Mouse (Mus musculus): ENCODE measurements around the gene Iah1. TPM values are rescaled to one million over a fixed set of nuclear protein-coding genes. Genes with fewer than 3 reads are reported as not detected.

Gene Iah1
- polyA plus RNA-seq, 1 experiment from 2014 or later = 40.2 TPM

- no peak overlapping the region for H3K27ac ChIP-seq (ENCODE audit: low read length)
- no peak for ATAC-seq
- H3K4me1 ChIP-seq (replicated peaks; ENCODE audit: control insufficient read depth, insufficient read depth, low read length) = no peaks in the 10 kb centered on the region
- 78% methylated on average over 7 of the region's 7 CpGs for WGBS
- no peak overlapping the region for H3K4me2 ChIP-seq (ENCODE audit: low read length)
- H3K4me3 ChIP-seq (replicated peaks; ENCODE audit: low read length) = no peak overlapping the region
- peaks cover 6% of the 10 kb centered on the region for H3K36me3 ChIP-seq (ENCODE audit: control insufficient read depth, insufficient read depth)
- peaks cover 3% of the 10 kb centered on the region; the same call in 1 of the 2 replicates for H3K9me3 ChIP-seq (ENCODE audit: control insufficient read depth, low read length)
- H3K9ac ChIP-seq (replicated peaks; ENCODE audit: low read depth, low read length) = no peak overlapping the region
- H3K27me3 ChIP-seq (replicated peaks; ENCODE audit: control insufficient read depth, insufficient read depth, low read length) = no peaks in the 10 kb centered on the region
Observed at GRCm38 (mm10) chr12:21346972-21347371, 30.8 kb downstream of the Iah1 start.

DNA sequence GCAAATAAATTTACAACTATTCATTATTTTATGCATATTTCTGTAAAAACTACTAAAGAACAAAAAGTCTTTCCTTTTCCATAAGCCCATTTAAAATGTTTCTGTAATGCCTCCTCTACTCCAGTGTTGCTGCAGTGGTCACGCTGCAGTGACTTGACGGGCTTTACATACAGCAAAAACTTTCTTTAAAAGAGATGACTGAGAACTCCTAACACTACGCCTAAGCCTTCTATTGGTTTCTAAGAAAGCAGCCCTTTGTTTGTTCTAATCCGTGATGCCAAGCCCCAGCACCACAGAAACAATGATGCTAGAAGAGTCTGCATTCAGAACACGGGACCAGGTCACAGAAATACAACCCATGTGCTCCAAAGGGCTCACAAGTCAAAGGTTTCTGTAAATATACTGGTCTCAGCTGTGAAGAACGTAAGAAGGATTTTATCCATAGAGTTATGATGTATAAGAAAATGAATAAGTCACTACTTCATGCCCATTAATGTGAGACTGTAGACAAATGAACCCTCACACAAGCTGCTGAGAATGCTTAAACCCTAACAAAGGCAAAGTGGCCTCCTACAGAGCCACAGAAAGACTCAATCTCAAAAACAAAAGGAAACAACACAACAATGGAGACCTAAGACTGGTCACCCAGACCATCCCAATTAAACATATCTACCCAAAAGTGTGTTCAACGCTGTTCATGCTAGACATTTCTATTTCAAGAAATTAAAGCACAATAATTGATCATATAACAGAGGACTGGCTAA lies 34.1 kb downstream of the Iah1 start:
- Histone ChIP-seq H3K9me3 (ENCODE audit: control insufficient read depth, low read length) (peaks cover 3% of the 10 kb centered on the region; the same call in 1 of the 2 replicates), H3K36me3 (ENCODE audit: control insufficient read depth, insufficient read depth) (peaks cover 10% of the 10 kb centered on the region), H3K4me2 (ENCODE audit: low read length) (no peak overlapping the region), H3K4me3 (replicated peaks; ENCODE audit: low read length) (no peak overlapping the region), H3K9ac (replicated peaks; ENCODE audit: low read depth, low read length) (no peak overlapping the region), H3K27ac (ENCODE audit: low read length) (no peak overlapping the region), H3K27me3 (replicated peaks; ENCODE audit: control insufficient read depth, insufficient read depth, low read length) (no peaks in the 10 kb centered on the region), H3K4me1 (replicated peaks; ENCODE audit: control insufficient read depth, insufficient read depth, low read length) (no peaks in the 10 kb centered on the region)
- ATAC-seq = no peak
- WGBS = 8% methylated on average over 7 of the region's 7 CpGs

DNA sequence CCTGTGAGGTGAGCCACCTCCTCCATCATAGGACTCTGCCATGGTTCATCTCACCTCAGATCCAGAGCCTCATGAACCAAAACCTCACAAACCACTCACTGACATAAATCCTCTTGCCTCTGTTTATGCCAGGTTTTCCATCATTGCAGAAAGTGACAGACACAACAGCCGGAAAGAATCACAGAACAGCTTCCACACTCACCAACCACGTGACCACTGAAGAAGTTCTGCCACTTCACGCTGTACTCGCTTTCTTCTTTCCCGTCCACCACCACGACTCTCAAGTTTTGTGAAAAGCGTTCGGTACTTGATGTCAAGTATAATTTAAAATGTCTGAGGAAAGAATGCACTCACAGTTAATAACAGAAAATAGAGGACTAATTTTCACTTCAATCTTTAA lies 37.5 kb downstream of the Iah1 start:
- H3K9me3 ChIP-seq (ENCODE audit: control insufficient read depth, low read length) = peaks cover 3% of the 10 kb centered on the region; the same call in 1 of the 2 replicates
- ATAC-seq = no peak
- 90% methylated on average over 8 of the region's 8 CpGs for WGBS
- no peaks in the 10 kb centered on the region for H3K4me1 ChIP-seq (replicated peaks; ENCODE audit: control insufficient read depth, insufficient read depth, low read length)
- H3K36me3 ChIP-seq (ENCODE audit: control insufficient read depth, insufficient read depth) = peaks cover 8% of the 10 kb centered on the region
- no peaks in the 10 kb centered on the region for H3K27me3 ChIP-seq (replicated peaks; ENCODE audit: control insufficient read depth, insufficient read depth, low read length)
- no peak overlapping the region for H3K9ac ChIP-seq (replicated peaks; ENCODE audit: low read depth, low read length)
- H3K4me2 ChIP-seq (ENCODE audit: low read length) = no peak overlapping the region
- no peak overlapping the region for H3K4me3 ChIP-seq (replicated peaks; ENCODE audit: low read length)
- no peak overlapping the region for H3K27ac ChIP-seq (ENCODE audit: low read length)

DNA sequence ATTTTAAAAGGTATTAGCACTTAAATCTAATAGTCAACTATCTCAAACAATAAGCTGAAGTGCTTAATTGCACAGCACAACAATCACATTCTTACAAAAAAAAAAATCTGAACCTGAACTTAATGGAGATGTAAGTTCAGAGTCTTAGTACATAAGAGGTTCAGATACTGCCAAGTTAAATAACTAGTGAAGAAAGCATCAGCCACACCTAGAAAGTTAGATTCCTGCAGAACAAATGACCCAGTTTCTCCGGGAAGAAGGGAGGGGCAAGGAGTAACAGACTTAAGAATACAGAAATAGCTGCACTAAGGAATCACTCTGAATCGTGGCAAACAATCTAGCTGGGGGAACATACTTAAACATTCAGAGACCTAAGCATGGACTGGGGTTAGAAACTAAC lies 46.5 kb downstream of the Iah1 start:
- no peaks in the 10 kb centered on the region for H3K9me3 ChIP-seq (ENCODE audit: control insufficient read depth, low read length)
- ATAC-seq = no peak
- H3K9ac ChIP-seq (replicated peaks; ENCODE audit: low read depth, low read length) = no peak overlapping the region
- H3K4me1 ChIP-seq (replicated peaks; ENCODE audit: control insufficient read depth, insufficient read depth, low read length) = no peaks in the 10 kb centered on the region
- H3K4me2 ChIP-seq (ENCODE audit: low read length) = no peak overlapping the region
- H3K4me3 ChIP-seq (replicated peaks; ENCODE audit: low read length) = no peak overlapping the region
- H3K27me3 ChIP-seq (replicated peaks; ENCODE audit: control insufficient read depth, insufficient read depth, low read length) = no peaks in the 10 kb centered on the region
- H3K27ac ChIP-seq (ENCODE audit: low read length) = no peak overlapping the region
- WGBS = 85% methylated on average over 2 of the region's 2 CpGs
- H3K36me3 ChIP-seq (ENCODE audit: control insufficient read depth, insufficient read depth) = no peaks in the 10 kb centered on the region

- 95% methylated on average over 3 of the region's 3 CpGs for WGBS
Observed at GRCm38 (mm10) chr12:21363195-21363594, 47.0 kb downstream of the Iah1 start.

DNA sequence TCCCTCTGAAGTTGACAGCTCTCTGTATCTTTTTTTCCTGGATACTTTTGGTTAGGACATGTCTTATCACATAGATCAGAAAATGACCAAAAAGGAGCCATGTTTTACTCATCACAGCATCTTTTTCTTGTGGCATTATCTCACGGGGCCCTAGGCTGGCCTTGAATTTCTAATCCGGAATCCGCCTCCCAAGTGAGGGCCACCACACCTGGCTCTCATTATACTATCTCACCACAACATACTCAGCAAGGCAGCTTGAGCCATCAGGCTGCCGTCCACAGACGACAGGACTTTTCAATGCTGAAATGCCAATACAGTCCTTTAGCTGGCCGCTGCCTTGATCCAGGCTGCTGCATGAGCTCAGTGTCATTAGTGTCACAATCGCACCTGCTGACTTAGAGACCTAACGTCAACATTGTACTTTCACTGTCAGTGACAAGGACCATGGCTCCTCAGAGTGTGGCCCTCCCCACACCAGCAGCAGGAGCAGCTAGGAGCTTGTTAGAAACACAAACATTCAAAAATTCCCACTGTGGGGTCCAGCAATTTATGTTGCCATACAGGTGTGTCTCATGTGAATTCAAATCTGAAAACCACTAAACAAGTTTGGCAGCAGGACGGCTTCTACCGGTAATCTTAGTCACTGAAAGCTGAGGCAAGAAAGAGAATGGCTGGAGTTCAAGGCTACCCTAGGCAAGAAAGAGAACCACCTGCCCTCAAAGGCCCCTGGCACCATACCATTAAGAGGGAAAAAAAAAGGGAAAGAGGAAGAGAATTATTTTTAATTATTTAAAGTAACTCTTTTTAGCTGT lies 48.6 kb downstream of the Iah1 start:
- H3K9me3 ChIP-seq (ENCODE audit: control insufficient read depth, low read length) = no peaks in the 10 kb centered on the region
- no peaks in the 10 kb centered on the region for H3K4me1 ChIP-seq (replicated peaks; ENCODE audit: control insufficient read depth, insufficient read depth, low read length)
- no peak overlapping the region for H3K9ac ChIP-seq (replicated peaks; ENCODE audit: low read depth, low read length)
- H3K4me2 ChIP-seq (ENCODE audit: low read length) = no peak overlapping the region
- ATAC-seq = no peak
- H3K27ac ChIP-seq (ENCODE audit: low read length) = no peak overlapping the region
- WGBS = 88% methylated on average over 10 of the region's 10 CpGs
- H3K27me3 ChIP-seq (replicated peaks; ENCODE audit: control insufficient read depth, insufficient read depth, low read length) = no peaks in the 10 kb centered on the region
- no peaks in the 10 kb centered on the region for H3K36me3 ChIP-seq (ENCODE audit: control insufficient read depth, insufficient read depth)
- no peak overlapping the region for H3K4me3 ChIP-seq (replicated peaks; ENCODE audit: low read length)

More at GRCm38 (mm10) chr12:21363195-21363594, 47.0 kb downstream of the Iah1 start:
- Histone ChIP-seq H3K9ac (replicated peaks; ENCODE audit: low read depth, low read length) (no peak overlapping the region), H3K27ac (ENCODE audit: low read length) (no peak overlapping the region), H3K4me1 (replicated peaks; ENCODE audit: control insufficient read depth, insufficient read depth, low read length) (no peaks in the 10 kb centered on the region), H3K4me3 (replicated peaks; ENCODE audit: low read length) (no peak overlapping the region), H3K9me3 (ENCODE audit: control insufficient read depth, low read length) (no peaks in the 10 kb centered on the region), H3K4me2 (ENCODE audit: low read length) (no peak overlapping the region), H3K27me3 (replicated peaks; ENCODE audit: control insufficient read depth, insufficient read depth, low read length) (no peaks in the 10 kb centered on the region), H3K36me3 (ENCODE audit: control insufficient read depth, insufficient read depth) (no peaks in the 10 kb centered on the region)
- no peak for ATAC-seq

GRCm38 (mm10) chr12:21368376-21369086 lies 52.3 kb downstream of the Iah1 start:
- H3K4me1 ChIP-seq (replicated peaks; ENCODE audit: control insufficient read depth, insufficient read depth, low read length) = peaks cover 5% of the 10 kb centered on the region
- no peaks in the 10 kb centered on the region for H3K9me3 ChIP-seq (ENCODE audit: control insufficient read depth, low read length)
- H3K9ac ChIP-seq (replicated peaks; ENCODE audit: low read depth, low read length) = no peak overlapping the region
- no peaks in the 10 kb centered on the region for H3K36me3 ChIP-seq (ENCODE audit: control insufficient read depth, insufficient read depth)
- WGBS = 94% methylated on average over 9 of the region's 9 CpGs
- no peak overlapping the region for H3K4me2 ChIP-seq (ENCODE audit: low read length)
- ATAC-seq = no peak
- no peaks in the 10 kb centered on the region for H3K27me3 ChIP-seq (replicated peaks; ENCODE audit: control insufficient read depth, insufficient read depth, low read length)
- no peak overlapping the region for H3K4me3 ChIP-seq (replicated peaks; ENCODE audit: low read length)
- H3K27ac ChIP-seq (ENCODE audit: low read length) = no peak overlapping the region

DNA sequence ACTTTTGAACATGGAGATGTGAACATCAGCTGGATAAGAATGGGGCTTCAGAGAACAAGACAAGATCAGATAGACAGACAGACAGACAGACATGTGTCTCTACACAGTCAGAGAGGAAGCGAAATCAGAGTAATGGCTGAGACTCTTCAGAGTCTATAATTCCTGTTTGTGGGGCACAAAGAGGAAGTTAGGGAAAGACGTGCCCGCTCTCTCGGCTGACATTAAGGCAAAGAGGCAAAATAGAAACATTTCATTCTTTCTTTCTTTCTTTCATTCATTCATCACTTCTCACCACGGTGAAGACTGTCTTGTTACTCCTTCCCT lies 52.9 kb downstream of the Iah1 start:
- WGBS = 95% methylated on average over 5 of the region's 5 CpGs
- H3K4me3 ChIP-seq (replicated peaks; ENCODE audit: low read length) = no peak overlapping the region
- no peak overlapping the region for H3K9ac ChIP-seq (replicated peaks; ENCODE audit: low read depth, low read length)

DNA sequence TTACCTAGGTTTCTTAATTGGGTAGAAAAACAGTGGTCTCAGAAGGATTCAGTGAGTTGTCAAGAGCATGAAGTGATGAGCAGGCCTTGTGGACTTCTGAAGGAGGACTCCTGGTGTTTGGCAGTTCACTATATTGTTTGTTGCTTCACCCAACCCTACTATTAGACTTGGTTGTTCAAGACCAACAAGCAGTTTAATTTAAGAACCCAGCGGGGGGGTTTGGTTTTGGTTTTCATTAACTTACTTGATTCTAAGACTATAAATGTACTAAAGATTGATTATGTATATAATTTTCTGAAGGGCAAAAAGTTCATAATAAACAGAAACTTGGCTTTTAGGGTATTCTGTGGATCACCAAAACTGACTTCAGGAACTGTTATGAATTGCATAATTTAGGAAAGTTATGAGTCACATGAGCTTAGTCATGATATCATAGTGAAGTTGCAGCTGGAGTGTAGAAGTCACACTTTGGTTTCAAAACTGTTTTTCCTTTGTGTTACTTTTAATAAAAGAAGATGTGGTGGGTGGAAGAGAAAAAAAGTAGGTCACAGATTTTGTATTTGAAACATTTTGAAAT lies 53.9 kb downstream of the Iah1 start:
- no peak overlapping the region for H3K4me2 ChIP-seq (ENCODE audit: low read length)
- no peaks in the 10 kb centered on the region for H3K9me3 ChIP-seq (ENCODE audit: control insufficient read depth, low read length)
- H3K27me3 ChIP-seq (replicated peaks; ENCODE audit: control insufficient read depth, insufficient read depth, low read length) = no peaks in the 10 kb centered on the region
- peaks cover 8% of the 10 kb centered on the region for H3K4me1 ChIP-seq (replicated peaks; ENCODE audit: control insufficient read depth, insufficient read depth, low read length)
- no peak for ATAC-seq
- H3K9ac ChIP-seq (replicated peaks; ENCODE audit: low read depth, low read length) = no peak overlapping the region
- WGBS = 97% methylated on average over 1 of the region's 1 CpGs
- no peak overlapping the region for H3K4me3 ChIP-seq (replicated peaks; ENCODE audit: low read length)
- no peak overlapping the region for H3K27ac ChIP-seq (ENCODE audit: low read length)
- no peaks in the 10 kb centered on the region for H3K36me3 ChIP-seq (ENCODE audit: control insufficient read depth, insufficient read depth)

More for the DNA sequence above, 52.9 kb downstream of the Iah1 start:
- no peak overlapping the region for H3K27ac ChIP-seq (ENCODE audit: low read length)
- H3K27me3 ChIP-seq (replicated peaks; ENCODE audit: control insufficient read depth, insufficient read depth, low read length) = no peaks in the 10 kb centered on the region
- H3K4me1 ChIP-seq (replicated peaks; ENCODE audit: control insufficient read depth, insufficient read depth, low read length) = peaks cover 6% of the 10 kb centered on the region
- no peak for ATAC-seq
- H3K4me2 ChIP-seq (ENCODE audit: low read length) = no peak overlapping the region
- H3K9me3 ChIP-seq (ENCODE audit: control insufficient read depth, low read length) = no peaks in the 10 kb centered on the region
- no peaks in the 10 kb centered on the region for H3K36me3 ChIP-seq (ENCODE audit: control insufficient read depth, insufficient read depth)

Measured in forebrain, embryonic 16.5 days (tissue).